Mouse (Mus musculus): Measurements from ENCODE around the gene 4930595D18Rik.

4930595D18Rik gene

GRCm38 (mm10) chr12:111165146-111165812, 19.0 kb downstream of the 4930595D18Rik start:
- peak; percentile 61 to 64 for DNase-seq

DNA sequence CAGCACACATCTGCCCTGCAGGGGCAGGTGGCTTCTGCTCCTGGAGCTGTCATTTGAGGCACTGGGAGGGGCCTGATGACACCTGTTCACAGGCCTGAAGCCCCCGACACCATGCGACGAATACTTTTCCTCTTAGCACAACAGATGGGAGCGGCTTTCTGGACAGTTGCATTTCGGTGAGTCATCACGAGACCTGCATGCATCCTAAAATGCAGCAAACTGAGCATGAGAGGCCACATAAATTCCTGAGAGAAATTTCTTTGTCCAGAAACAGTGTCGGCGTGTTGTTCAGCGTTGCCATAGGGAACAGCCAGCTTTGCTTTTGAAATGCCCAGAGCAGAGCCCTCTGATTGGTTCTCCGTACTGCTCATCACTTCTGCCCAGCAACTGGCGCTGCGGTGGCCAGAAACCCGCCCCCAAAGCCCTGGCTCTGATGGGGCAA, 20.0 kb downstream of the 4930595D18Rik start:
- peak; percentile 84 to 93 for DNase-seq

DNA sequence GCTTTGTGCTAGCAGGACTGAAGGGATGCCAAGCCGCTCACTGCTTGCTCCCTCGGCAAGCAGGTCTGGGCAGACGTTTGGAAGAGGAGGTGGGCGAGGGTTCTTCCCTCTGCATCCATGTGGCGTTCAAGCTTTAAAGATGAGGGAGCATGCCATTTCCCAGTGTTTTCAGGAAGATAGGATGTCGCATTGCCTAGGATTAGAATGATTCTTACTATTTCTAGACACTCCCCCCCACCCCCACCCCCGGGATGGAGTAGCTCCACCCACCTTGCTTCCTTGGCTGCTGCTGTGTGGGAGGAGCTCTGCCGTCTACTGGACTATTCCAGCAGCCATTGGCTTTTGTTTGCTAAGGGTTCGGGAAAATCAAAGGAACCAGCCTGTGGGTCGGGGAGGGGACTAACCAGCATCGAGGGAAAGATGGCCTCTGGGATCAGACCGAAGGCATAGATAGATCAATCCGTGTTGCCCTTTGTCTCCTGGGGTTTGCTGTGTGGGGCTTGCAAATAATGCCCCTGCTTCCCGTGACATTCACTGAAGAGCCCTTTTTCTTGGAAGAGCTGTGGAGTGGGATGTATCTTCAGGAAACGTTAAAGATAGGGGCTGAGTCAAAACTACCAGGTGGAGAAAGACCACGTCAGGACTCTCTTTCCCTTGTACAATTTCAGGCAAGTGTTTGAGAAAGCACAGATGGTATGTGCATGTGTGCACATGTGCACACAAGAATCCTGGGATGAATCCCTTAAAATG, 21.8 kb downstream of the 4930595D18Rik start:
- no peak for DNase-seq

DNA sequence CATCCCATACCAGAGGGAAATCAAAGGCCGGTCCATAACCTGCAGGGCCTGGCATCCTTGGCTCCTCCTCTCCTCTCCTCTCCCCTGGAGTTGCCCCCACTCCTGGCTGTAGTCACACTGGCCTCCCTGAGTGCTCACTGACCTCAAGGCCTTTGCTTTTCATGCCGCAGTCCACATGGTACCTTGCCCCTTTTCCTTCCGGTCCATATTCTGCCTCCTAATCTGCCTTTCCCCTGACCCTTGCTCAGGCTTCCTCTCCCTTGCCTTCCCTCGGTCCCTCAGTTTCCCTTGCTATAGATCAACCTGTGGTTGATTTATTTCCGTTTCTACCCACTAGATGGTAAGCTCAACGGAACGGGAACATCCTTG, 22.4 kb downstream of the 4930595D18Rik start:
- DNase-seq: no peak

DNA sequence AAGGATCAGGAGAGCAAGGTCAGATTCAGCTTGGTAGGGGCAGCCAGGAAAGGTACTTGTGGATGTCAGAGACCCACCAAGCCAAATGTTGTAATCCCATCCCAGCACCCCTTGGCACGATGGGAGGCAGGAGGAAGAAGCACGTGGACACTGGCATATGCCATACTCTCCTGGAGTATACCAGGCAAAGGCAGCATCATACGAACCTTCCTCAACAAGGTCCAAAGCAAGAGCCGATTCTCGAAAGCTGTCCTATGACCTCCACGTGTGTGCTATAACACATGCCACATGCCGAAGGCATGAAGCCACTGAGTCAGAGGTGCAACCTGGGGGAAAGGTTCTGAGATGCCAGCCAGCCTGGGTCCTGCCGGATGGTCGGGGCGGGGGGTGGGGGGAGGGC, 23.4 kb downstream of the 4930595D18Rik start:
- DNase-seq: no peak

DNA sequence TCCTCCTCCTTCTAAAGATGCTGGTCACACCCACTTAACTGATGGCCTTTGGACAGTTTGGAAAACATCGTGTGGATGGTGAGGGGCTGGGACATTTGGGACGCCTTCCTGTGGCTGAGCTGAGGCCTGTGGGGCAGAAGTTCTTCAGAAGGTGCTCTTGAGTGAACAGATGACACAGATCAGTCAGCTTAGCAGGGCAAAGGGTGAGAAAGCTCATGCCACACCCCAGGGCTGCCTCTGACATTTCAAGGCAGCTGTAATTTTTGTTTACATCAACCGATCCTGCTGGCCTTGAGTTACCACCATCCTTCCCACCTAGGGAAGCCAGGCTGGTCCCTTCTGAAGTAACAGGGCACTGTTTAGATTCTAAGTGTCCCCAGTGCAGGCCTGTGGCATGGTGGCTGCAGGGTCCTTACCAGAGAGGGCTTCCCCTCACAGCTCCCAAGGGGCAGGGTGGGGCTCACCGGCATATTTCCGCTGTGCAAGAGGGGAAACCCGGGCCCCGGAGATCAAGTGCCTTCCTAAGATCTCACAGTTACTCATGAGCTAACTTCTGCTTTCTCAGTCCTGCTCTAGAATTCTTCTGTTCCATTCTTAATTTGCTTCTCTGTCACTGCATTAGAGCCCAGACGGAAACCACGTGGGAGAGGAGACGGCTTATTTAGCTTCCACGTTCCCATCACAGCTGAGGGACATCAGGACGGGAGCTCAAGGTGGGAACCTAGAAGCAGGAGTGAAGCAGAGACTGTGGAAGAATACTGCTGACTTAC, 24.4 kb downstream of the 4930595D18Rik start:
- DNase-seq: no peak

DNA sequence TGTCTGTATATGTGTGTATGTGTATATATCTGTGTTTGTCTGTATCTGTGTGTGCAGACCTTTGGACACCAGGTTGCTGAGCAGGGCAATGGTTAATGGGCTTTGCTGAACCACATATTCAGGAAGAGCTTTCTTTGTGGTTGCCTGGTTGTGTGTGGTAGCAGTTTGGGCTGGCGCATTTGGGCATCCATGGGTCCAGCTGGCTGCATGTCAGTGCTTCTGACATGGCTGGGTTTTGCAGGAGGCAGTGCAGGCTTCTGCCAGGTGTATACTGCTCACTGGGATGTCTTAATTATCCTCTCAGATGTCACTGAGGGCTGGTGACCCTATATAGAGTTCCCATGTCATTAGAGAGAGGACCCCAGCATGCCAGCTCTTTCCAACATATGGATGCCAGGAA, 28.5 kb downstream of the 4930595D18Rik start:
- DNase-seq: no peak

GRCm38 (mm10) chr12:111154641-111155040, 29.6 kb downstream of the 4930595D18Rik start:
- DNase-seq: no peak

GRCm38 (mm10) chr12:111153946-111154345, 30.3 kb downstream of the 4930595D18Rik start:
- DNase-seq: no peak

DNA sequence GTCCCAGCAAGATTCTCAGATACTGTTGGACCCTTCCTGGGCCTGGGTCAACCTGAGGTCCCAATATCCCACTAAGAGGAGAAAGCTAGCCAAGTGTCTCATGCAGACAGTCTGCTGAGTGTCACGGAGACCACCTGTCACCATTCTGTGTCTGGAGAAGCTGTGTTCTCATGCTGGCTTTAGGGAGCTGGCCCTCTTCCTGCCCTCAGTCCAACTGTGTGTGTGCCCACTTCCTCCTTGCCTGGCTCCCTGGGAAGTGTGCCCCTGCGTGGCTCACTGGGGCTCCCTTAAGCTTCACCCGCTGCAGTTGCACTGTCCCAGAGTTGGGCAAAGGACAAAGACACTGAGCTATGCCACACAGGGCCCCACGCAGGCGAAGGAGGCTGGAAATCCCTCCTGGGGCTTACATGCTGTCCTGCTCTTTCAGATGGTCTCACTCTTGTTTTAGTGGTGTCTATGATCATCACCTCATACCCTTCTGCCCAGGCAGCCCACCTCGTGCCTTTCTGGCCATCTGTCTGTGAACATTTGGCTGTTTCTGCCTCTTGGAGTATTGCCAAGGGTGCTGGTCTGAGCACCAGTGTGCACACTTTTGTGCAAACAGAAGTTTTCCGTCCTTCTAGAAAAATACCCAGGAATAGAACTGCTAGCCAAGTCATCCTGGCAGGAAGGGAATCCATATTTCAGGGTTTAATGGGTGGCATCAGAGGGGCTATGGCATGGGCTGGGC, 31.1 kb downstream of the 4930595D18Rik start:
- peak in 1 of 2 experiments; percentile 29 for DNase-seq

GRCm38 (mm10) chr12:111152579-111152978, 31.7 kb downstream of the 4930595D18Rik start:
- no peak for DNase-seq

DNA sequence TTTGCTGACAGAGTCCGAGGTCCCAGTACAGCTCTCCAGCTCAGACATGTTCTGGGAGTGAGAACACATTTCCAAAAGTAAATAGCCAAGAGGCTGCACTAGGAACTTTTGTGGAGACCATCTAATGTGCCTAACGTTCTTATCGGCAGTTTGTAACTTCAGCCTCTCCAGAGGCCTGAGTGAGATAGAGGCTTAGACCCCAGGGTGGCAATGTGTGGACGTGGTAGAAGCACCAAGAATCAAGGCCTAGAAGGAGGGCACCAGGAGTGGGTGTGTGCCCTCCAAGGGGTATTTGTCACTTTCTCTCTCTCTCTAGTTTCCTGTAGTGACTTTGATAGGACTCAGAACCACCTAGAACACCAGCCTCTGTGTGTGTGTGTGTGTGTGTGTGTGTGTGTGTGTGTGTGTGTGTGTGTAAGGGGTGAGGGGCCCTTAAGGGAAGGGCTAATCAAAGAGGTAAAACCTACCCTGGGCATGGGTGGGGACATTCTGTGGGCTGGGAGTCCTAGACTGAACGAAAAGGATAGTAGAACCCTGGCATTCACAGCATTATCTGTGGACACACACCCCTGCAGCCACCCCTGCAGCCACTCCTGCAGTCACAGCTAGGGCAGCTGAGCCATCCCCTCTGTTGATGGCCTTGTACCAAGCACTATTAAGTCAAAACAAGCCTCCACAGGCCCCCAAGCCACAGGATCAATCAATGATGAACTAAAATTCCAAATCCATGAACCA, 32.7 kb downstream of the 4930595D18Rik start:
- DNase-seq: no peak

- no peak for DNase-seq
These were observed 34.1 kb downstream of the 4930595D18Rik start for GRCm38 (mm10) chr12:111150236-111150596.

- DNase-seq: no peak
These were observed 34.6 kb downstream of the 4930595D18Rik start for GRCm38 (mm10) chr12:111149495-111150235.

- DNase-seq: no peak
These were observed 39.0 kb downstream of the 4930595D18Rik start for GRCm38 (mm10) chr12:111145269-111145668.

GRCm38 (mm10) chr12:111144598-111144997, 39.7 kb downstream of the 4930595D18Rik start:
- no peak for DNase-seq

GRCm38 (mm10) chr12:111143509-111144063, 40.7 kb downstream of the 4930595D18Rik start:
- peak in 1 of 2 experiments; percentile 15 for DNase-seq

GRCm38 (mm10) chr12:111143005-111143508, 41.2 kb downstream of the 4930595D18Rik start:
- DNase-seq: peak; percentile 32 to 51

DNA sequence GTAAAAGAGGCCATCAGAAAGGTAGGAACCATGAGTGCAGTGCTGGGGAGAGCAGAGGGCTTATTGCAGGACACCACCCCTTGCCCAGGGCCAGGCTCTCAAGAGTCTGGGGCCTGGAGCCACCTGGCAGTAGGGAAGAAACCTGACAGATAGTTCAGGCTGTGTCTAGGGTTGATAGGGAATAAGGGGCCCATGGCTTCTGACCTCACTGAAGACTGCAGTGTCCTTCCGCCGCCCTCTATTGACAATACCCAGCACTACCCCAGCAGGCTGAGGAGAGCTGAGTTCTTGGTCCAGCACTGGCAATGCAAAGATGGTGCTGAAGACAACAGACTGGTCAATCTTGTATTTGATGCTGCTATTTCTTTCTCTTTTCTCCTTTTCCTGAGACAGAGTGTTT, 47.2 kb downstream of the 4930595D18Rik start:
- peak in 1 of 2 experiments; percentile 18 for DNase-seq

GRCm38 (mm10) chr12:111135953-111136352, 48.3 kb downstream of the 4930595D18Rik start:
- DNase-seq: no peak

Data from cerebellum, adult 18-20 months (tissue).